Mouse (Mus musculus) heart, adult 8-10 months (tissue): ENCODE data around the gene Gfi1. TPM values are rescaled to one million over a fixed set of nuclear protein-coding genes. Genes with fewer than 3 reads are reported as not detected.

Experiments used
- DNase-seq: peaks from one replicate; pipeline ENCODE4 v3.0.0; 2022; ENCODE audit warnings: low spot score
- total RNA-seq, 4 experiments: library from RNA; stranded (reverse); gene quantifications; 2 replicates each; pipeline ENCODE4 v1.2.4; 2022

The Gfi1 gene
- total RNA-seq, 4 experiments from 2014 or later, result not detected

DNA sequence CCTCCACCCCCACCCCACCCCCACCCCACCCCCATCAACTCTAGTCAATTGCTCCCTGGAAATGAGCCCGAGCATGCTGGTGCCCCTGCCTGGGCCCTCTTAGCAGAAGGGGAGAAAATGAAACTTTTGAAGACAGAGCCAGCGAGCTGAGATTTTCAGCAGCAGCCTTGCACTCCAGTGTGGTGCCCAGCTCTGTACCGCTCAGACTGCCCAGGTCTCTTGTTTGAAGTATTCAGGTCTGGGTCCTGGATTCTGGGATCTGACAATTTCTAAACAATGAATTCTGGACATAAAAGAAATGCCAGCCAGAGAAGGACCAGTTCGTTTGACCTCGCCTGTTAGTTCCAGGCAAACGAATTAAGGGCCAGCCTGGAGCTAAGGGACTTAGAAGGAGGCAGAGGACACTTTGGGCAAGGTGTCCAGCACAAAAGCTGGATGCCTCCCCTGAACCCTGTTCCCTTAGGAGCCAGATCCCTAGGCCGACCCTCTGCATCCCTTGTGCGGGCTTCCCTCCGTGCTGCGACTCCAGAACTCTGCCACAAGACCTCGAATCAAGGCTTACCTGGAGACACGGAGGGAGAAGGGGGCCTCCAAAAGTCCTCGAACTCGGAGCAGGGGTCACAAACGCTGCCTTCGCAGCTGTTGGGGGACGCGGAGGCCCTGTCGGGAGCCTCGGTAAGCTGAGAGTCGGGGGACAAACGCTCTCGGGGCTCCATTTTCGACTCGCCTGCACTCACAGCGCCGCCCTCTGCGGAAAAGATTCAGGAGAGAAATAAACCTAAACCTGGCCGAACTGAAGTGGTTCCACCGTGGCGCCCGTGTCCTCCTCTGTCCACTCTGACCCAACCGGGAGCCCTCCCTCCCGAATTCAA is 2.9 kb downstream of the Gfi1 start:
- no peak for DNase-seq

GRCm38 (mm10) chr5:107721638-107722011 is 4.2 kb downstream of the Gfi1 start:
- no peak for DNase-seq

DNA sequence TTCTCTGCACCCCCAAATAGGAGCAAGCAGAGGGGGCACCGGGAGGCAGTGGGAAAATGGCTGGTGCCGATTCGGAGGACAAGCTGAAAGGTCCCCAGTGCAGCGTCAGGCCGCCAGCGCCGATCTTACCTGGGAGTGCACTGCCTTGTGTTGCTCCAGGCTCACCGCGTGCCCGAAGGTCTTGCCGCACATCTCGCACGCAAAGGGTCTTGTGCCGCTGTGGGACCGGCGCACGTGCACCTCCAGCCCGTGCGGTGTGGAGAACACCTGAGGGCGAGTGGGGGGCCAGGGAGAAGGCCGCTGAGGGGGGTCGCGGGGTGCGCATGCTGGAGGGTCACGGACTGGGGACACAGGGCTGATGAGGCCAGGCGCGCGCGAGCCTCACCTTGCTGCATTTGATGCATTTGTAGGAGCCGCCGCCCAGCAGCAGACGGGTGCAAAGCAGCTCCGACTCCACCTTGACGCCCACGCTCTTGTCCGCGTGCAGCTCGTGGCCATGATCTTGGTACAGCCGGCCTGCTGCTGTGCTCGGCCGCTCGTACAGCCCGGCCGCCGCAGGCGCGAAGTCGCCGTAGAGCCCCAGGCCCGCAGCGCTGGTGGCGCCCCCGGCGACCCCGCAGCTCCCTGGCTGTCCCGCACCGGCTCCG is 4.7 kb downstream of the Gfi1 start:
- no peak for DNase-seq

GRCm38 (mm10) chr5:107720511-107720910 is 5.3 kb downstream of the Gfi1 start:
- DNase-seq, result no peak

DNA sequence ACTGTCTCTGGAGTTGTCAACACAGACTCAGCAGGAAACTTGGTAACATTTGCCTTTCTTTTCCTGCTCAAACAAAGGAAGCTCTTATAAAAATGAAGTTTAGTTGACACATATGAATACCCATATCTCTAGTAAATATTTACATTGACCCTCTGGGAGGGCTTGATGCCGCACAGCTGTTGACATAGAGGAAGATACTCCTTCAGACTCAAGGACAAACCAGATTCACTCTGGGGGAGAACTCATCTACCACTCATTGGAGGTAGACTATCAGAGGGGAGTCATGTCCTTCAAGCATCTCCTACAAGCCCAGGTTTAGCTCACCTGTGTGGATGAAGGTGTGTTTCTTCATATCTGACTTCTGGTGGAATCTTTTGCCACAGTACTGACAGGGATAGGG is 6.0 kb downstream of the Gfi1 start:
- no peak for DNase-seq

DNA sequence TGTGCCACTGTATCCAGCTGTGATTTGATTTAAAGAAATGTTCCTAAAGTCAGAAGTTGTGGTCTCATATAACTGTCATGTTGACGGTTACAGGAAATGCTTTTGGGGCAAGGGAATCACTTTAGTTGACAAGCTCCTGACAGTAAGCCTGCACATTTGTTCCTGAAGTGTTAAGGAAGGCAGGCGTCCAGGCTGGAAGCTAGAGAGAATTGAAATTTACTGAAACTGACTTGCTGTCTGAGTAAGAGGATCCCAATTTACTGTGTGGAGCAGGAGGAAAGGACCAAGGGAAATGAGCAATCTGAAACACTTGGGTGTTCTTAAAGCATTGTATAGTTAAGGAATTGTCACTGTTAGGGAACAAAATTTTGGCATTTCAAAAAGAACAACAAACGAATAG is 6.6 kb downstream of the Gfi1 start:
- DNase-seq, result no peak

DNA sequence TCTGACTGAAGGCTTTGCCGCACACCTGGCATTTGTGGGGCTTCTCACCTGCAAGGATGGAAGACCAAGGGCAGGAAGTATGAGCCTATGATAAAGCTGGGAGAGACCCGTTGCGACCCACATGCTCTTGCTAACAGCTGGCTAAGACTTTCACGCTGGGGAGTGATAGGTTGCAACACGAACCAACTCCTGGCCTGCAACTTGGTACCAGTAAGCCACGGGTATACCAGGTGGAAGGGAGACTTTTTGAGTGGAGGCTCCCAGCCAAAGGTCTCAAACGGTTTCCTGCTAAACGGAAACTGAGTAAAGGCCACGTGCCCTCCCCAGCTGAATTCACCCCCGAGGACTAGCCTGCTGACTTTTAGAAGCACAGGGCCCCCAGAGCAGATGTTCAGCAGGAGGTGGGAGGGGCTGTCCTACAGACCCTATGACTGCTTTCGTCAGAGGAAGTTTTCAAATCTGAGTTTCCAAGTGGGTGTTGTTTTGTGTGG is 7.9 kb downstream of the Gfi1 start:
- no peak for DNase-seq

DNA sequence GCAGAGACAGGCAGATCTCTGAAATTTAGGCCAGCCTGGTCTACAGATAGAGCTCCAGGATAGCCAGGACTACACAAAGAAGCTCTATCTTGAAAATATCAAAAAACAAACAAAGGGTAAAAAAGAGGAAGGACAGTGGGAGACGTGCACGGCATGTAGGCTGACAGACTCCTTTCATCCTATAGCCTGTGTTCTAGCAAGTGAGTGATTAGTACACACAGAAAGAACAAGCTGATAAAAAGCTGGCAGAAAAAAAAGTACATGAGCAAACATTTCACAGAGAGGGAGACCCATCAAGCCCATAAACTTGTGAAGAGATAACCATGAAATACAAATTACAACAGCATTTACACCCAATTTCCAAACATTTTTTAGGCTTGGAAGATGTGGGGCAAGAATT is 14.1 kb downstream of the Gfi1 start:
- DNase-seq, result no peak

DNA sequence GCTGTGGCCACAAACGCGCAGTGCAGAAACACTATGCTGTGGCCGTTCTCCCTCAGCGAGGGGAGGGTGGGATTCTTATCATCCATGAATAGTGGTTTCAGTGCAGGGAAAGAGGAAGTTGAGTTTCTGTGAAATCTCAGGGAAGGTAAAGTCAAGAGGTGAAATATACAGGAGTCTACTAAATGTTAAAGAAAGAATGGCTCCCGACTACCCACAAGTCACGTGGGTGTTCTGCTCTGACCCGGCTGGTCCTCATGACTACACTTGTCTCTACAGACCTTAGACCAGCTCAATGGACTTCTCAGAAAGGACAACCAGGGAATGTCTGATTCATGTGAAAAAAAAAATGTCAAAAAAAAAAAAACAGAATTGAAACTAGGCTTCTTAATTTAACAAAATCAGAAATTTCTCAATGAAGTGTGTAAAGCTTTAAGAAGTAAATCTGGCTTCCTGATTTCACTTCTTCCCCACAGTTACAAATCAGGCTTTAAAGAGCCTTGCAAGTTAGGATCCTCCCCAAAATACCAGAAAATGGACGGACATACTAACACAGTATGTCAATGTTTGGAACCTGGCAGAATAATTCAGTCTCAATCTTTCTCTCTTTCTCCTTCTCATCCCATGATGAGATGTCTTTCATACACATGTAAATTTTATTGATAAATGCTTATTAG is 17.6 kb downstream of the Gfi1 start:
- DNase-seq, result no peak

GRCm38 (mm10) chr5:107706262-107706661 is 19.6 kb downstream of the Gfi1 start:
- DNase-seq, result no peak

GRCm38 (mm10) chr5:107705756-107706155 is 20.1 kb downstream of the Gfi1 start:
- no peak for DNase-seq

- no peak for DNase-seq
Measured at GRCm38 (mm10) chr5:107703207-107703763, 22.6 kb downstream of the Gfi1 start.

DNA sequence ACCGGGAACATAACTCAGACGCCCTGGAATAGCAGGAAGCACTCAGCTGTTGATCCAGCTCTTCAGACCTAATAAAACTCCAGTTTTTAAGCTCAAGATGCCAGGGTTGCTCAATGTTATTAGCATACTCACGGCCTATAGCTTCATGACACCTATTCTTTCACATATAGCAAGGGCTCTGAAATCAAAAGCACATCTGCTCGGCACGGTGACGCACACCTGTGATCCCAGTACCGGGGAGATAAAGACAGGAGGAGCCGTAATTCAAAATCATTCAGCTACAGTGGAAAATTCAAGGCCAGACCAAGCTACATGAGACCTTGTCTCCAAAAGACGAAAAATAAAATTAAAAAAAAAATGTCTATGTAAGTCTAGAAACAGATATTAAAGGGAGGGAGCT is 24.2 kb downstream of the Gfi1 start:
- no peak for DNase-seq

GRCm38 (mm10) chr5:107700873-107701272 is 25.0 kb downstream of the Gfi1 start:
- DNase-seq, result no peak

GRCm38 (mm10) chr5:107698888-107699287 is 26.9 kb downstream of the Gfi1 start:
- DNase-seq, result no peak

DNA sequence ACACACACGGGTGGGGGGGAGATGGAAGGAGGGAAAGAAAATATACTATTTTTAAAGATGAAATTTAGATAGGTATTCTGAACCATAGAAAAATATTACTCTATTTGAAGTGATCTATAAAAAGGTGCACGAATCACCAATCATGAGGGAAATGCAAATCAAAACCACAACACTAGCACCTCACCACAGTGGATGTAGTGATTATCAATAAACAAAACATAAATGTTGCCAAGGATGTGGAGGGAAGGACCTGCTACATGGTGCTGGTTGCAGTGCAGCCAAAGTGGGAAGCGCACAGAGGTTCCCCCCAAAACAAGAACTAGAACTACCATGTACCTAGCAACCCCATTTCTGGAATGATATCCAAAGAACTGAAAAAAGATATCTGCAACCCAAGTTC is 30.8 kb downstream of the Gfi1 start:
- no peak for DNase-seq

- DNase-seq, result no peak
Measured at GRCm38 (mm10) chr5:107688499-107688866, 37.4 kb downstream of the Gfi1 start.

DNA sequence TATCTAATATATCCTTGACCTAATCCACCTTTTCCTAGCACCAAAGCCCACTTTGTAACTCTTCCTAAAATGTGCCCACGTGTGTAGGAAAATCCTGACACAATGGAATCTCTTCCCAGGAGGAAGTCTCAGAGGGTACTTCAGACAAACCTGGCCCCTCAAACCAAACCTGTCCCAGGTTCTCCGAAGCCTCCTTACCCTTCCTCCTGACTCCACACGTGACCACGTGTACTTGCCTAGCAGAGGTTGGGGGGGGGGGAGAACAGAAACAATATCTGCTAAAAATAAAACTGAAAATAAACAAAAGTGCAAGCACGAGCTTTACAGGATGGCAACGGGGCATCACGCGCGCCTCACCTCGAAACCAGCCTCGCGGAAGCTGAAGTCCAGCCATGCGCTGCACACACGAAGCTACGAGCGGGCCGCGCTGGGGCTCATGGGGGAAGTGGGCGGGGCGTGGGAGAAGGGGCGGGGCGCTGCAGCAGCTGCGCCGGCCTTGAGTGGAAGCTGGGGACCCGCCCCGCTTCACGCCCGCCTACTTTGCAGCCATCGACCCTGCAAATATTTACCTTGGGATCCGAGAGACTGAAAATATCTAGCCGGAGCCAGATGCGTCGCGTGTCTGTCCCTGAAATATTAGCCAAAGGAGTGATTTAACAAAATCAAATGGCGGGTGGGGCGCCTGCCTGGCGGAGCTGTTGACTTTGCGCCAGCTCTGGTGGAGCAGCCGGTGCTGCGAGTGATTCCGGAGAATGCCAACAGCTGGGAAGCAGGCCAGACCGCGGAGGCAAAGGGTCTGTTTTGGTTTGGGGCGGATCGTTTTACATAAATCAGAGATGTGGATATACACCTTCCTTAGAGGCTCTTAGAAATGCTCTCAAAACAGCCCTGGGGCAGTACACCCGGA is 38.0 kb downstream of the Gfi1 start:
- DNase-seq, result peak; percentile 24

GRCm38 (mm10) chr5:107687161-107687560 is 38.7 kb downstream of the Gfi1 start:
- DNase-seq, result no peak

- no peak for DNase-seq
Measured at GRCm38 (mm10) chr5:107684380-107684779, 41.5 kb downstream of the Gfi1 start.

DNA sequence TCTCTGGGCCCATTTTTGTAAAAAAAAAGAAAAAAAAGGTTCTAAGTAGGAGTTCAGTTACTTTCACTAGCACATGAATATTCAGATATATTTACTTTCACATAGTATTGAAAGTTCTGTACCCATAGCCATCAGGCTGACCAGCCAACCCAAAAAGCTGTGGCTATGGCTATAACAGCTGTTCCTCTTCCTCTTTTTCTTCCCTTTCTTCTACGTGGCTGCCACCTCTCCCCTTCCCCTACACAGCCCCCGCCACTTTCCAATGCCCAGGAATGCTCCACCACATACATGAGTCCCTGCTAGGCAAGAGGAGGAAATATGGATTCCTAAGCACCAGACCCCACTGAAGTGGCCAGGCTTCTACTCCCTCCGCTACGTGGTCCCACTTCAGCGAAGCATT is 44.5 kb downstream of the Gfi1 start:
- no peak for DNase-seq
